Mouse (Mus musculus) CH12.LX (cell line): Measurements from ENCODE around the gene Ms4a10. TPM values are rescaled to one million over a fixed set of nuclear protein-coding genes. Genes with fewer than 3 reads are reported as not detected.

Source experiments
- DNase-seq: peaks from one replicate; pipeline ENCODE4 v3.0.0-alpha.2; 2013; ENCODE audit errors: extremely low read depth
- H3K27ac ChIP-seq: 2 replicates; pipeline ENCODE4 v1.5.1; 2012; ENCODE audit warnings: low read depth, mild to moderate bottlenecking, control low read depth, moderate library complexity; ENCODE audit not compliant: insufficient read depth
- H3K27me3 ChIP-seq: replicated peaks from 2 replicates; pipeline ENCODE3; 2012; ENCODE audit warnings: inconsistent platforms
- H3K36me3 ChIP-seq, 2 experiments: replicated peaks in 1 of 2; 2 replicates each; pipeline versions ENCODE3 to v1.6.1; 2012; ENCODE audit warnings: inconsistent platforms in 1 of 2, low read length in 1 of 2, mild to moderate bottlenecking in 1 of 2, mixed read lengths in 1 of 2, moderate library complexity in 1 of 2; ENCODE audit not compliant: control insufficient read depth in 1 of 2, insufficient read depth in 1 of 2
- H3K4me1 ChIP-seq, 2 experiments: 2 replicates each; pipeline ENCODE4 v1.6.1; 2012; ENCODE audit warnings: inconsistent platforms in 1 of 2, moderate library complexity in 1 of 2; ENCODE audit not compliant: insufficient read depth in 2 of 2, control insufficient read depth in 1 of 2
- H3K4me2 ChIP-seq: 2 replicates; pipeline ENCODE4 v1.6.1; 2012; ENCODE audit warnings: low read depth, mild to moderate bottlenecking, control low read depth; ENCODE audit not compliant: poor library complexity, insufficient read depth, severe bottlenecking
- H3K4me3 ChIP-seq, 3 experiments: fragments of 150-350 bp in 1 of 3; sonication (generic) in 1 of 3; replicated peaks in 1 of 3; 2 replicates each; pipeline versions ENCODE3 to v1.5.1; 2011 to 2012; ENCODE audit warnings: low read depth in 2 of 3, low read length in 2 of 3, mild to moderate bottlenecking in 2 of 3, moderate library complexity in 2 of 3, control low read depth in 1 of 3, improper control_type of control experiment in 1 of 3, inconsistent platforms in 1 of 3, mixed read lengths in 1 of 3; ENCODE audit not compliant: poor library complexity in 1 of 3
- H3K79me2 ChIP-seq: replicated peaks from 2 replicates; pipeline ENCODE4 v1.6.1; 2012; ENCODE audit warnings: mild to moderate bottlenecking, moderate library complexity; ENCODE audit not compliant: control insufficient read depth, poor library complexity, insufficient read depth, severe bottlenecking; ENCODE audit errors: extremely low read depth
- H3K9ac ChIP-seq: 2 replicates; pipeline ENCODE4 v1.6.1; 2012; ENCODE audit warnings: low read depth, mild to moderate bottlenecking, control low read depth, moderate library complexity; ENCODE audit not compliant: insufficient read depth
- H3K9me3 ChIP-seq: replicated peaks from 2 replicates; pipeline ENCODE3; 2012; ENCODE audit warnings: low read length, inconsistent platforms, mixed read lengths
- BHLHE40 ChIP-seq: IDR thresholded peaks from 2 replicates; pipeline ENCODE4 v1.6.1; 2011; ENCODE audit warnings: mild to moderate bottlenecking, low read depth, low read length, improper control_type of control experiment
- CTCF ChIP-seq, 2 experiments: IDR thresholded peaks in 1 of 2; conservative IDR thresholded peaks in 1 of 2; 2 replicates each; pipeline ENCODE4 v1.5.1; 2011 to 2012; ENCODE audit warnings: low read depth in 2 of 2, low read length in 2 of 2, improper control_type of control experiment in 1 of 2, inconsistent platforms in 1 of 2, mild to moderate bottlenecking in 1 of 2, moderate library complexity in 1 of 2
- E2F4 ChIP-seq: IDR thresholded peaks from 2 replicates; pipeline ENCODE4 v1.6.1; 2011; ENCODE audit warnings: low read depth, low read length, improper control_type of control experiment; ENCODE audit not compliant: insufficient replicate concordance
- GABPA ChIP-seq: IDR thresholded peaks from 2 replicates; pipeline ENCODE4 v1.6.1; 2012; ENCODE audit warnings: low read depth, low read length, improper control_type of control experiment, inconsistent platforms; ENCODE audit not compliant: insufficient replicate concordance
- HCFC1 ChIP-seq: IDR thresholded peaks from 2 replicates; pipeline ENCODE4 v1.6.1; 2012; ENCODE audit warnings: low read depth, mild to moderate bottlenecking, inconsistent platforms, low read length, improper control_type of control experiment
- JUN ChIP-seq: IDR thresholded peaks from 2 replicates; pipeline ENCODE4 v1.6.1; 2011; ENCODE audit warnings: low read depth, mild to moderate bottlenecking, low read length, improper control_type of control experiment, moderate library complexity; ENCODE audit not compliant: insufficient read depth
- MAZ ChIP-seq: IDR thresholded peaks from 2 replicates; pipeline ENCODE4 v1.6.1; 2012; ENCODE audit warnings: low read depth, mild to moderate bottlenecking, inconsistent platforms, low read length, improper control_type of control experiment, moderate library complexity
- MXI1 ChIP-seq: IDR thresholded peaks from 2 replicates; pipeline ENCODE4 v1.6.1; 2011; ENCODE audit warnings: mild to moderate bottlenecking, low read depth, low read length, improper control_type of control experiment
- NRF1 ChIP-seq: IDR thresholded peaks from 2 replicates; pipeline ENCODE4 v1.6.1; 2014; ENCODE audit warnings: low read depth, mild to moderate bottlenecking, inconsistent platforms, low read length, improper control_type of control experiment, moderate library complexity
- POLR2AphosphoS2 ChIP-seq: IDR thresholded peaks from 2 replicates; pipeline ENCODE4 v1.6.1; 2011; ENCODE audit warnings: low read depth, low read length, improper control_type of control experiment
- RAD21 ChIP-seq: IDR thresholded peaks from 2 replicates; pipeline ENCODE4 v1.6.1; 2011; ENCODE audit warnings: low read depth, mild to moderate bottlenecking, low read length, improper control_type of control experiment, moderate library complexity
- RCOR1 ChIP-seq: conservative IDR thresholded peaks from 2 replicates; pipeline ENCODE4 v1.6.1; 2012; ENCODE audit warnings: low read depth, mild to moderate bottlenecking, inconsistent platforms, low read length, improper control_type of control experiment
- TCF12 ChIP-seq: IDR thresholded peaks from 2 replicates; pipeline ENCODE4 v1.6.1; 2014; ENCODE audit warnings: low read depth, mild to moderate bottlenecking, inconsistent platforms, low read length, improper control_type of control experiment
- UBTF ChIP-seq: IDR thresholded peaks from 2 replicates; pipeline ENCODE4 v1.6.1; 2012; ENCODE audit warnings: low read depth, mild to moderate bottlenecking, inconsistent platforms, low read length, improper control_type of control experiment, moderate library complexity
- USF1 ChIP-seq: IDR thresholded peaks from 2 replicates; pipeline ENCODE4 v1.6.1; 2014; ENCODE audit warnings: low read depth, mild to moderate bottlenecking, inconsistent platforms, low read length, improper control_type of control experiment
- USF2 ChIP-seq: conservative IDR thresholded peaks from 2 replicates; pipeline ENCODE4 v1.6.1; 2011; ENCODE audit warnings: low read depth, low read length, improper control_type of control experiment
- ZC3H11A ChIP-seq: IDR thresholded peaks from 2 replicates; pipeline ENCODE4 v1.6.1; 2012; ENCODE audit warnings: low read depth, mild to moderate bottlenecking, inconsistent platforms, low read length, improper control_type of control experiment
- ZKSCAN1 ChIP-seq: IDR thresholded peaks from 2 replicates; pipeline ENCODE4 v1.6.1; 2012; ENCODE audit warnings: low read depth, inconsistent platforms, low read length, improper control_type of control experiment, borderline replicate concordance
- dilution Hi-C: fragments of 300-500 bp; cut with MboI; formaldehyde crosslinking; loops from 2 replicates; pipeline ENCODE4 v1.14.3; 2020; ENCODE audit warnings: low sequenced_read_pairs; ENCODE audit not compliant: extremely low pct_unique_long_range_greater_than_20kb, extremely low pct_ligation_motif_present
- in situ Hi-C: fragments of 300-500 bp; cut with MboI; formaldehyde crosslinking; loops from 3 replicates; pipeline ENCODE4 v1.14.3; 2019; ENCODE audit warnings: low sequenced_read_pairs, low pct_ligation_motif_present, low pct_unique_long_range_greater_than_20kb, mixed read lengths
- polyA plus RNA-seq: library from polyadenylated mRNA; unstranded; fragments of >175 nt; gene quantifications from 2 replicates; pipeline ENCODE4 v1.2.1, GENCODE M21; 2012; ENCODE audit warnings: low read depth; ENCODE audit not compliant: insufficient read length
- total RNA-seq, 2 experiments: library from RNA; depleted of rRNA; stranded (reverse); fragments of 300-350 nt in 1 of 2; fragments of >200 nt in 1 of 2; gene quantifications; 2 replicates each; pipeline ENCODE4 v1.2.3; 2012 to 2014

Gene Ms4a10
- total and polyA plus RNA-seq, 3 experiments: not detected

- peak; percentile 42; the same call in 1 of the 2 replicates for TF ChIP-seq MAZ
Observed at GRCm38 (mm10) chr19:10979184-10980168, 5.0 kb upstream of the Ms4a10 start (continued).

- no peak overlapping the region for H3K4me2 ChIP-seq
- H3K4me1 ChIP-seq: peaks cover 0 to 18% of the 10 kb centered on the region in 2 experiments; a peak in 3 of 4 replicates
- peaks cover 14% of the 10 kb centered on the region for H3K27me3 ChIP-seq
- H3K79me2 ChIP-seq: no peaks in the 10 kb centered on the region
- dilution Hi-C loops (no loop called here), in situ Hi-C loops (no loop called here)
- TF ChIP-seq CTCF (conservative IDR thresholded peaks at IDR 0.05 in 1 of 2, IDR thresholded peaks at IDR 0.05 in 1 of 2; ENCODE audit: low read depth in 2 of 2, low read length in 2 of 2) (peak; percentile 63), RCOR1 (no peak)
- H3K9me3 ChIP-seq: peaks cover 8% of the 10 kb centered on the region
- peak; percentile 39 for DNase-seq
- no peak overlapping the region for H3K9ac ChIP-seq
- H3K36me3 ChIP-seq: no peaks in the 10 kb centered on the region
- no peak overlapping the region for H3K27ac ChIP-seq
- no peak overlapping the region for H3K4me3 ChIP-seq
Observed at GRCm38 (mm10) chr19:10976318-10976717, 1.8 kb upstream of the Ms4a10 start.

GRCm38 (mm10) chr19:10975187-10975586 lies 717 bp upstream of the Ms4a10 start:
- TF ChIP-seq UBTF (no peak), USF1 (peak; percentile 63), JUN (no peak), USF2 (peak; percentile 77), NRF1 (no peak), BHLHE40 (peak; percentile 34; the same call in 1 of the 2 replicates), ZC3H11A (no peak), MXI1 (no peak), HCFC1 (no peak), GABPA (no peak), TCF12 (no peak), RAD21 (no peak), ZKSCAN1 (no peak), E2F4 (no peak), POLR2AphosphoS2 (no peak)
- TF ChIP-seq, all 38 proteins: peak for 3
- DNase-seq: no peak
- H3K4me1 ChIP-seq: peaks cover 0 to 11% of the 10 kb centered on the region in 2 experiments; a peak in 3 of 4 replicates
- H3K36me3 ChIP-seq: no peaks in the 10 kb centered on the region
- H3K9me3 ChIP-seq: peaks cover 9% of the 10 kb centered on the region
- peaks cover 18% of the 10 kb centered on the region for H3K27me3 ChIP-seq
- no peaks in the 10 kb centered on the region for H3K79me2 ChIP-seq
- no peak overlapping the region for H3K4me2 ChIP-seq
- no peak overlapping the region for H3K4me3 ChIP-seq
- in situ Hi-C loops (no loop called here), dilution Hi-C loops (no loop called here)
- H3K9ac ChIP-seq: no peak overlapping the region
- H3K27ac ChIP-seq: no peak overlapping the region
